Mouse (Mus musculus) myocyte (in vitro differentiated cells): ENCODE measurements around the gene Sphk2.
A peak's percentile ranks its signal among the peaks of the same experiment; 100 is the strongest.

Source experiments
- E2F4 ChIP-seq: IDR thresholded peaks from one replicate; pipeline ENCODE4 v1.6.1; 2011; ENCODE audit warnings: mild to moderate bottlenecking, control low read depth, moderate library complexity; ENCODE audit not compliant: insufficient read depth
- MAX ChIP-seq: IDR thresholded peaks from one replicate; pipeline ENCODE4 v1.6.1; 2011; ENCODE audit warnings: low read depth, mild to moderate bottlenecking, control low read depth
- POLR2A ChIP-seq: IDR thresholded peaks from one replicate; pipeline ENCODE4 v1.6.1; 2011; ENCODE audit warnings: low read depth, mild to moderate bottlenecking, control low read depth, moderate library complexity; ENCODE audit not compliant: insufficient read length
- POLR2AphosphoS2 ChIP-seq: IDR thresholded peaks from one replicate; pipeline ENCODE4 v1.6.1; 2011; ENCODE audit warnings: low read depth, control low read depth; ENCODE audit not compliant: insufficient read length
- REST ChIP-seq: IDR thresholded peaks from one replicate; pipeline ENCODE4 v1.6.1; 2011; ENCODE audit warnings: mild to moderate bottlenecking, control low read depth, moderate library complexity; ENCODE audit not compliant: insufficient read depth, insufficient read length
- SRF ChIP-seq: IDR thresholded peaks from one replicate; pipeline ENCODE4 v1.6.1; 2011; ENCODE audit warnings: low read depth; ENCODE audit not compliant: control insufficient read depth, insufficient read length
- TCF3 ChIP-seq: IDR thresholded peaks from one replicate; pipeline ENCODE4 v1.6.1; 2011; ENCODE audit warnings: low read depth, control low read depth; ENCODE audit not compliant: insufficient read length
- USF1 ChIP-seq: IDR thresholded peaks from one replicate; pipeline ENCODE4 v1.6.1; 2011; ENCODE audit warnings: low read depth, mild to moderate bottlenecking, control low read depth, moderate library complexity

GRCm38 (mm10) chr7:45679966-45680621 is 37.7 kb downstream of the Sphk2 start:
- TF ChIP-seq E2F4 (no peak), POLR2A (peak; percentile 55), USF1 (no peak), TCF3 (no peak), REST (no peak), SRF (no peak), MAX (peak; percentile 18), POLR2AphosphoS2 (peak; percentile 64)
